In the genomic region with DNA sequence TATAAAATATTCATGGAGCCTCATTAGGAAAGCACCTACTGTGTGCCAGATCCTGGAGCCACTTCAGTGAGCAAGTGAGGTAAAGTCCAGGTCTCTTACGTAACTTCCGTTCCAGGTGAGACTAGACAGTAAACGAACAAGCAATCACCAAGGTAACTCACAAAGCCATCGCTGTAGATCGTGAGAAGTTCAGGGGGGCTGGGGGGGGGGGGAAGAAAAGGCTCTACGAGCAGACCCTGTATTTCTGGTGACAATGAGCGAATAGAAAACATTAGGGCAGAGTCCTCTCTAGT, we compare ENCODE assay signal across 20 mouse cellular contexts.
"Had no signal": no experiment of that assay in that cellular context is flagged by ENCODE, and none has a peak within 500 bp of the region (broad histone marks: within the 10 kb centered on the region; RNA-seq: fewer than 3 reads in every experiment).

No protein-coding gene starts in this region.

- ATAC-seq: intestine, embryonic 15.5 days; midbrain, embryonic 13.5 days; midbrain, embryonic 16.5 days had no signal

- H3K36me3 ChIP-seq: intestine, embryonic 15.5 days; kidney, embryonic 15.5 days; limb, embryonic 10.5 days; limb, embryonic 13.5 days; midbrain, embryonic 13.5 days had no signal

- H3K9ac ChIP-seq: intestine, embryonic 15.5 days; kidney, embryonic 15.5 days; limb, embryonic 13.5 days; liver, embryonic 14.5 days; midbrain, embryonic 13.5 days had no signal

- H3K27ac ChIP-seq: intestine, embryonic 15.5 days; kidney, embryonic 15.5 days; limb, embryonic 10.5 days; limb, embryonic 13.5 days; liver, embryonic 14.5 days; midbrain, embryonic 13.5 days had no signal

- H3K4me2 ChIP-seq: intestine, embryonic 15.5 days; kidney, embryonic 15.5 days; limb, embryonic 13.5 days; midbrain, embryonic 13.5 days had no signal

- H3K4me3 ChIP-seq: intestine, embryonic 15.5 days; kidney, embryonic 15.5 days; limb, embryonic 10.5 days; limb, embryonic 13.5 days; midbrain, embryonic 13.5 days had no signal

- H3K9me3 ChIP-seq: intestine, embryonic 15.5 days; kidney, embryonic 15.5 days; limb, embryonic 10.5 days; limb, embryonic 13.5 days; midbrain, embryonic 13.5 days had no signal

- H3K4me1 ChIP-seq: intestine, embryonic 15.5 days had no signal

- DNase-seq: kidney, adult 11 months; kidney, adult 8-10 months; kidney, postnatal 10 days; kidney, postnatal 36 days; layer of hippocampus, postnatal 36 days; lung, adult 2 months; lung, postnatal 14 days; lung, postnatal 4 days; right cerebral cortex, adult 18-20 months; right cerebral cortex, postnatal 14 days; thymus, adult 18-20 months; thymus, postnatal 14 days; thymus, postnatal 4 days had no signal

- H3K27me3 ChIP-seq: intestine, embryonic 15.5 days; kidney, embryonic 15.5 days; midbrain, embryonic 13.5 days had no signal
